ENCODE assay signal across 1 mouse cellular context in genomic region chr19:8870381-8870780, GRCm38 (mm10).
TF ChIP-seq lines count a peak whose summit lies in the region.

No protein-coding gene starts in this region.

TF ChIP-seq in CH12.LX, 34 proteins besides CTCF, POLR2A, EP300 and RAD21:
- peak; percentile 40; the same call in 1 of the 2 replicates for TF ChIP-seq ZNF384 (IDR thresholded peaks at IDR 0.05; ENCODE audit: low read depth, low read length)
